Mouse (Mus musculus) midbrain, embryonic 11.5 days (tissue): ENCODE measurements around the gene Rab28. TPM values are rescaled to one million over a fixed set of nuclear protein-coding genes. Genes with fewer than 3 reads are reported as not detected.

ENCODE experiments used
- ATAC-seq: fragments of 200-750 bp; cut with Nextera tagmentation; 2 replicates; pipeline ENCODE4 v1.8.0; 2017; ENCODE audit warnings: moderate TSS enrichment, moderate library complexity; ENCODE audit not compliant: low FRiP score
- DNase-seq: peaks from one replicate; pipeline ENCODE4 v3.0.0; 2015; ENCODE audit warnings: low spot score; ENCODE audit errors: missing footprints
- H3K27ac ChIP-seq: fragments of 300-500 bp; sonication (generic); 2 replicates; pipeline ENCODE4 v1.5.1; 2014; ENCODE audit warnings: low read depth, low read length
- H3K27me3 ChIP-seq: fragments of 300-500 bp; sonication (generic); 2 replicates; pipeline ENCODE4 v1.6.1; 2014; ENCODE audit warnings: mild to moderate bottlenecking, low read length, moderate library complexity, mixed read lengths; ENCODE audit not compliant: control insufficient read depth, insufficient read depth
- H3K36me3 ChIP-seq: fragments of 300-500 bp; sonication (generic); 2 replicates; pipeline ENCODE4 v1.6.1; 2014; ENCODE audit warnings: mild to moderate bottlenecking, low read length, moderate library complexity, mixed read lengths; ENCODE audit not compliant: control insufficient read depth, insufficient read depth
- H3K4me1 ChIP-seq: fragments of 300-500 bp; sonication (generic); 2 replicates; pipeline ENCODE4 v1.6.1; 2014; ENCODE audit warnings: low read length; ENCODE audit not compliant: control insufficient read depth, insufficient read depth
- H3K4me2 ChIP-seq: fragments of 300-500 bp; sonication (generic); 2 replicates; pipeline ENCODE4 v1.6.1; 2014; ENCODE audit warnings: mild to moderate bottlenecking, moderate library complexity
- H3K4me3 ChIP-seq: fragments of 300-500 bp; sonication (generic); 2 replicates; pipeline ENCODE4 v1.5.1; 2014; ENCODE audit warnings: low read depth, low read length
- H3K9ac ChIP-seq: fragments of 300-500 bp; sonication (generic); 2 replicates; pipeline ENCODE4 v1.6.1; 2014; ENCODE audit warnings: low read length
- H3K9me3 ChIP-seq: fragments of 300-500 bp; sonication (generic); 2 replicates; pipeline ENCODE4 v1.6.1; 2016; ENCODE audit warnings: low read length; ENCODE audit not compliant: control insufficient read depth
- WGBS: fragments of 180-500 bp; shearing (Covaris S2); extraction: QIAGEN DNeasy Blood & Tissue Kit; methylation state at CpG from one replicate; pipeline ENCODE4 v1.1.7; 2014; 5-methylcytosine and 5-hydroxymethylcytosine counted together
- polyA plus RNA-seq: library from polyadenylated mRNA; unstranded; fragments of >200 nt; fragmentation: Nextera tagmentation; extraction: Ambion mirVana; gene quantifications from 2 replicates; pipeline ENCODE4 v1.2.1, GENCODE M21; 2014

Gene Rab28
- polyA plus RNA-seq, 1 experiment from 2014 or later: 98.2 TPM

DNA sequence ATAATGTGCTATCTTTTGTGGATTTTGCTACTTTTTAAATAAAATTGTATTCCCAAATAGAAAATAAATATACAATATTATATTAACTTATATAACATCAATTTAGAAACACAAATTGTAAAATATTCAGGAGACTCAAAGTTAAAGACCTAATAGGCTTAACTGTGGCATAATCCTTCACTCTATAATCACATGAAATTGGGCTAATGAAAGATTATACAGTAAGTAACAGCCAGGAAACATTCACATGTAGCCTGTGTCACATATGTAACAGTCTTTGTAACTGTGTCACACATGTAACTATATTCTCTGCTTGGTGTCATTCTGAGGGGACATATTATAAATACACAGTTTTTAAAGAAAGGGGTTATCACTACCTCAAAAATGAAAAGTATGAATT lies 22.9 kb downstream of the Rab28 start:
- no peaks in the 10 kb centered on the region for H3K36me3 ChIP-seq
- no peaks in the 10 kb centered on the region for H3K9me3 ChIP-seq
- H3K4me1 ChIP-seq: no peaks in the 10 kb centered on the region
- H3K27me3 ChIP-seq: no peaks in the 10 kb centered on the region
- no peak overlapping the region for H3K4me3 ChIP-seq
- DNase-seq (no peak), ATAC-seq (no peak)
- no peak overlapping the region for H3K27ac ChIP-seq
- no peak overlapping the region for H3K4me2 ChIP-seq
- no peak overlapping the region for H3K9ac ChIP-seq

- Histone ChIP-seq H3K27ac (no peak overlapping the region), H3K9ac (no peak overlapping the region), H3K4me1 (no peaks in the 10 kb centered on the region), H3K4me2 (no peak overlapping the region), H3K4me3 (no peak overlapping the region), H3K36me3 (no peaks in the 10 kb centered on the region), H3K9me3 (no peaks in the 10 kb centered on the region), H3K27me3 (no peaks in the 10 kb centered on the region)
- ATAC-seq (no peak), DNase-seq (no peak)
- 94% methylated on average over 2 of the region's 2 CpGs for WGBS
Observed at GRCm38 (mm10) chr5:41683976-41684375, 24.0 kb downstream of the Rab28 start.

DNA sequence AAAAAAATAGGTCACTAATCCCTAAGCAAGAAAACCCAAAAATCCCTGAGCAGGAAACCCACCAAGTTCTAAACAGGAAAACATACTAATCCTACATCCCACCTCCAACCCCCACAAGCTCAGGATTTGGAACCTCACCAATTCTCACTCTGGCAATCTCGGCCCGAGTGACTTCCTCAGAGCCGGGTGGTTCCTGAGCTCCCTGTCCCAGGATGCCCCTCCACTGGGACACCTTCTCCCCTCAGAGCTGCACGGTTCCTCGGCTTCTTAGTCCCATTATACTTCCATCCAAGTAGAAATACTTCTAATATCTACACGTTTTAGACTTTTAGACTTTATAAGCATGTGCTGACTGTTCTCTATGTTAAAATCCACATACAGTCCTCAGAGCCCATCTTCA lies 41.9 kb downstream of the Rab28 start:
- Histone ChIP-seq H3K4me1 (no peaks in the 10 kb centered on the region), H3K4me2 (no peak overlapping the region), H3K9ac (no peak overlapping the region), H3K4me3 (no peak overlapping the region), H3K27me3 (no peaks in the 10 kb centered on the region), H3K9me3 (no peaks in the 10 kb centered on the region), H3K27ac (no peak overlapping the region), H3K36me3 (no peaks in the 10 kb centered on the region)
- ATAC-seq (no peak), DNase-seq (no peak)
- 82% methylated on average over 6 of the region's 6 CpGs for WGBS

DNA sequence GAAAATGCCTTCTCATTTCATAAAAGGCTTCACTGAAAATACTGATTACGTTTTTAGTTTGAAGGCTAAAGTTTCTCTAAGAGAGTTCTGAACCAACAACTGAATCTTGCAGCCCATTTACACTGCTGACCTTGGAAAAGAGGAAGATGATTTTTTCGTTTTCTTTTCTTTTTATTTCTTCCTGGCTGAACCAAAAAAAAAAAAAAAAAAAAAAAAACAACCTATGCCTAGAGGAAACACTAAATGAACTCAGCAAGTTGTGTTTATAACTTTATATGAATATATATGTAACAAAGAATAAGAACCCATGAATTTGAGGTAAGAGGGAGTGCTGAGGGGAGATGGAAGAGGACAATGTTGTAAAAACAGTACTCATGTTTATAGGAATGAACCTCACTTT lies 71.2 kb downstream of the Rab28 start:
- Histone ChIP-seq H3K4me3 (no peak overlapping the region), H3K27me3 (no peaks in the 10 kb centered on the region), H3K36me3 (no peaks in the 10 kb centered on the region), H3K27ac (no peak overlapping the region), H3K9ac (no peak overlapping the region), H3K4me1 (no peaks in the 10 kb centered on the region), H3K4me2 (no peak overlapping the region), H3K9me3 (no peaks in the 10 kb centered on the region)
- WGBS: 87% methylated on average over 2 of the region's 2 CpGs
- DNase-seq (no peak), ATAC-seq (no peak)

DNA sequence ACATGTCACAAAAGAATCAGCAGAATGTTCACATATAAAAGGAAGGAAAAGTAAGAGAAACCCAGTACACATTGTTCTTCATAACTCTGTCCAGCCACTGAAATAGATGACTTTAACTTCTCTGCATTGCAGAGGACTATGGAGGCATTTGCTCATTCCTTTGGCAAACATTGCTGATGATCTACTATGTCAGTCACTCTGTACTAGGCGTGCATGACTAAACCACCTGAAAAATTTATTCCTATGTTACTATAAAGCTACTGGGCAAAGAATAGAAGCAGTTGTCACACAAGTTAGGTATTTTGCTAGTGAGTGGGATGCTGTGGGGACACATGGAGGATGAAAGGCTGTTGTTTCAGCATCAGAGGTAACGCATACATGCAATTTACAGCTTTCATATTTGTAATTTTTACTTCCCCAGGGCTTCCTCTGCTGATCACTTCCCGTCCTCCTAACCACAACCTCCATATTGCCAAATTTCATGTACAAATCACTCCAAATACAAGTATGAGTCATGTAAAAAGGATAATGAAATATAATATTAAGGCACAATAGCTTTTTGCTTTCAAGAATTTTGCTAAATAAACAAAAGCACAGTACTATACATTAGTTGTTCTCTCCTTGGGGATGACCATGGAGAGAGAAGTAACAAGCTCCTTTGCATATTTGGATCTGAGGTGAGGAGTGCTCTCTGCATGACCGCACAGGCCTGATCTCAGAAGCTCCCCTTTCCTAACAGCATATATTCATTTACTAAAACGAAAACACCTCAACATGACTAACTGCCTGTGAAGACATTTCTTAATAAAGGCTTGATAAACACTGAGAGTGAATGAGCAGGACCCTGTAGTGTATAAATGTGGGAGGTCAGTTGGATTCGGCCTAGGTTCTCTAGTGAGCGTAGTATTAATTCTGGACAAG lies 80.5 kb downstream of the Rab28 start:
- Histone ChIP-seq H3K9ac (no peak overlapping the region), H3K4me2 (no peak overlapping the region), H3K36me3 (no peaks in the 10 kb centered on the region), H3K4me1 (no peaks in the 10 kb centered on the region), H3K27me3 (no peaks in the 10 kb centered on the region), H3K27ac (no peak overlapping the region), H3K4me3 (no peak overlapping the region), H3K9me3 (no peaks in the 10 kb centered on the region)
- ATAC-seq (no peak), DNase-seq (no peak)
- WGBS: 93% methylated on average over 7 of the region's 7 CpGs

DNA sequence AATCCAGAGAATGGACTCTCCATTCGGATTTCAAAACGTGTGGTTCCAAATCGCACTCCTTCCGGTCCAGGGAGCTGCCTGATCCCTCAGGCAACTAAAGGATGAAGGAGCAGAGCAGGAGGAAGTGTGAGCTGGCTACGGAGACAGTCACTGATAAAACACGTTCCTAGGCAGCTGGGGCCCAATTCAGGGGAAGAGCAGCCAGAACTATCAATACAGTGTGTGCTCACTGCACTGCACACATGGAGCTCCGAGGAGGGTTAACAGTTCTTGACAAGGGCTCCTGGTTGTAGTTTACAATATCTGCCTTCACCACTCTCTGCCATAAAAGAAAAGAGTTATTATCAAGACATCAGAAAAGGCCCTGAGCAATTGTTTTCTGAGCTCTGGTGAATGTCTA lies 82.4 kb downstream of the Rab28 start:
- no peak overlapping the region for H3K4me3 ChIP-seq
- H3K27ac ChIP-seq: no peak overlapping the region
- H3K4me2 ChIP-seq: no peak overlapping the region
- no peak overlapping the region for H3K9ac ChIP-seq
- DNase-seq: no peak
- H3K4me1 ChIP-seq: no peaks in the 10 kb centered on the region
- 77% methylated on average over 7 of the region's 7 CpGs for WGBS
- no peaks in the 10 kb centered on the region for H3K36me3 ChIP-seq
- no peaks in the 10 kb centered on the region for H3K9me3 ChIP-seq
- H3K27me3 ChIP-seq: no peaks in the 10 kb centered on the region
- no peak for ATAC-seq

DNA sequence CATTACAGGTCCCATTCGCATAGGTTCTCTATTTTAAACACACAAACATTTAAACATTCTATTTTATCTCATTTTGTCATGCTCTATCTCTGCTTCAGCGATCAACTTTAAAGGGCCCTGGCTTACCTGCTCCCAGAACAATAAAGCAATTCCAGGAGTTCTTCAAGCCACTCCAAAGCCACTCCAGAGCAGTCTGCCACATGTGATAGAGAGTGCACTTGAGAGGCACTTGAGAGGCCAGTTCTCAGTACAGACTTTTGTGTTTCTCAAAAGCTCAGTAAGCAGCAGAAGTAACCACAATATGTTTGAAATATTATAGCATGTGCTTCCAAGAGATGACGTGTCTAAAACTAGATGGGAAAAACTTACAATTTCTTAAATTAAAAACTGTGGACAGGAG lies 86.2 kb downstream of the Rab28 start:
- Histone ChIP-seq H3K9me3 (no peaks in the 10 kb centered on the region), H3K4me3 (no peak overlapping the region), H3K9ac (no peak overlapping the region), H3K4me1 (no peaks in the 10 kb centered on the region), H3K36me3 (no peaks in the 10 kb centered on the region), H3K4me2 (no peak overlapping the region), H3K27me3 (no peaks in the 10 kb centered on the region), H3K27ac (no peak overlapping the region)
- WGBS: 86% methylated on average over 3 of the region's 3 CpGs
- no peak for DNase-seq
- no peak for ATAC-seq

DNA sequence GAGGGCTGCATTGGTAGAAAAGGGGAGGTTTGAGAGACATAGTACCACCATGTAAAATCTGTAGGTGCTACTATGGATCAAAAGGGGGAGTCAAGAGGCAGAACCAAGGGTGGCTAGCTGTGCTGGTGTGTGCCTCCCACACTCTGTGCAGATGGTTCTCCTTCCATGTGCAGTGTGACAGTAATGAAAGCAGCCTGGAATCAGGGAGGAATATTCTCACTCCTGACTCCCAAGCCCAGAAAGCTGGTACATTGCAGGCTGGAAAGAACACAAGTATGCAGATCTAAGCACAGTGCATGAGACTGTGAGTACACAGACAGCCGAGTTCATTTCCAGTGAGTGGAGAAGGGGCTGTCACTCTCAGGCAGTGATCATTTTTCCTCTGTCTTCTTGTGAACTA lies 89.0 kb downstream of the Rab28 start:
- Histone ChIP-seq H3K9ac (no peak overlapping the region), H3K27ac (no peak overlapping the region), H3K36me3 (no peaks in the 10 kb centered on the region), H3K4me2 (no peak overlapping the region), H3K27me3 (no peaks in the 10 kb centered on the region), H3K4me3 (no peak overlapping the region), H3K4me1 (no peaks in the 10 kb centered on the region), H3K9me3 (no peaks in the 10 kb centered on the region)
- ATAC-seq (0 out of 2 replicates have a peak, but pooled peaks have one; percentile 27), DNase-seq (no peak)
- 91% methylated on average over 1 of the region's 1 CpGs for WGBS

DNA sequence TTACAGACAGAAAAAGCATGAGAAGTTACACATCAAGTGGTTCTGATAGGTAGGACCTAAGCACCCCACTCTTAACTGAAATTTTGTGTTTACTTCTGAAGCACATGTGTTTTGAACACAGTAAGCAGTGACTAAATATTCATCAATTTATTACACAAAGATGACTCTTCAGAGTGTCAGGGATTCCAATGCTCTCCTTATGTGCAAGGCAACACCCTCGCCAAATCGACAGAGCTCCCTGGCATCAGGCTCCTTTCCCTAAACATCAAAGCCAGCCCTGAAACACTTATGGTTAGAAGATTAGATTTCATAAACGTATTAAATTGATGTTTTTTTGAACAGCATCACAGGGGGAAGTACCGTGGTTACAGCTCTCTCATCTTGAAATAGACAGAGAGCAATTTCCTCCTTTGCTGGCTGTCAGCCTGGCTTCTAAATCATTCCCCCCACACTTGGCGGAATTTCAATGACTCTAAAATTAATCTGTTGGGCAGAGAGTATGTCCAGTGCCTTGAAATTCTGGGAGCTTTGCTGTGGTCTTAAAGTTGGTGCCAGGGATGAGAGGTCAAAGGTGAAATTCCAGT lies 97.4 kb downstream of the Rab28 start:
- WGBS: 73% methylated on average over 5 of the region's 5 CpGs
- DNase-seq (no peak), ATAC-seq (no peak)

More for the DNA sequence above, 97.4 kb downstream of the Rab28 start:
- H3K4me3 ChIP-seq: no peak overlapping the region
- no peaks in the 10 kb centered on the region for H3K9me3 ChIP-seq
- no peak overlapping the region for H3K9ac ChIP-seq
- H3K36me3 ChIP-seq: no peaks in the 10 kb centered on the region
- H3K27me3 ChIP-seq: no peaks in the 10 kb centered on the region
- no peak overlapping the region for H3K27ac ChIP-seq
- no peak overlapping the region for H3K4me2 ChIP-seq
- H3K4me1 ChIP-seq: no peaks in the 10 kb centered on the region
